Mouse (Mus musculus) bone marrow, adult 2 months (tissue): ENCODE results near the gene Epn2.

Experiments used
- CTCF ChIP-seq: fragments of 200-500 bp; IDR thresholded peaks from 2 replicates; pipeline ENCODE4 v1.5.1; 2011; ENCODE audit warnings: low read length, control low read depth; ENCODE audit not compliant: control insufficient read depth, insufficient read depth
- POLR2A ChIP-seq: fragments of 200-500 bp; IDR thresholded peaks from 2 replicates; pipeline ENCODE4 v1.6.1; 2011; ENCODE audit warnings: low read depth, mild to moderate bottlenecking, control low read depth, low read length, borderline replicate concordance; ENCODE audit not compliant: control insufficient read depth

DNA sequence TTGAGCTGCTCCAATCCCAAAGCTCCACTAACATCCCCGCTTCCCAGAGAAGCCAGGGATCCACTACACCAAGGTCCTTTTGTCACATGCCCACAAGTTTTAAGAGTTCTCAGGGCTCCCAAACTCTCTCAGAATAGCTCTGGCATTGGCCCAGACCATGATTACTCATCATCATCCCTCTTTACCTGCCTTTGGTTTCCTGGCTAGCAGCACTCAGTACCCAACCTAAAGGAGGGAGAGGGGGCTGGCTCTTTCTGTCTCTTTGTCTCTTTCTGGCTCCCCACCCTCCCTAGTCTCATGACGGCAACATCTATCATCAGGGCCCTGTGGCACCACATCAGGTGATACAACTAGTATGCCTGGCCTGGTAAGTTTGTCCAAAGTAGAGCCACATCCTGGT is 46.7 kb downstream of the Epn2 start:
- no peak for TF ChIP-seq POLR2A
- no peak for TF ChIP-seq CTCF
